Mouse (Mus musculus) MEL (cell line): ENCODE measurements at regions not wholly inside any gene's neighbourhood (a gene's known extent, or its start where the extent isn't known, plus 50 kb on each side); places are given as distances from the start of the nearest gene placed in this dataset.
A peak's percentile ranks its signal among the peaks of the same experiment; 100 is the strongest.
"Not testable (repeated sequence)": the region's sequence is repeated elsewhere in the genome, so short reads cannot be mapped to it uniquely, and the experiment has no call there.

Source experiments
- DNase-seq: peaks from one replicate; pipeline ENCODE4 v3.0.0; 2011; ENCODE audit warnings: low read depth, low spot score
- H3K27ac ChIP-seq: 2 replicates; pipeline ENCODE4 v1.5.1; 2012; ENCODE audit warnings: low read depth, mild to moderate bottlenecking, control low read depth, low read length, moderate library complexity; ENCODE audit not compliant: control insufficient read depth
- H3K27me3 ChIP-seq, 2 experiments: fragments of 150-350 bp in 1 of 2; sonication (generic) in 1 of 2; 2 replicates each; pipeline ENCODE4 v1.6.1; 2012; ENCODE audit warnings: low read length in 2 of 2, mild to moderate bottlenecking in 2 of 2, improper control_type of control experiment in 1 of 2, moderate library complexity in 1 of 2; ENCODE audit not compliant: insufficient read depth in 2 of 2, control insufficient read depth in 1 of 2
- H3K36me3 ChIP-seq, 2 experiments: 2 replicates each; pipeline ENCODE4 v1.6.1; 2012 to 2014; ENCODE audit warnings: low read length in 2 of 2, improper control_type of control experiment in 1 of 2, inconsistent platforms in 1 of 2, mild to moderate bottlenecking in 1 of 2; ENCODE audit not compliant: insufficient read depth in 2 of 2, control insufficient read depth in 1 of 2
- H3K4me1 ChIP-seq, 2 experiments: fragments of 150-350 bp in 1 of 2; sonication (generic) in 1 of 2; 2 replicates each; pipeline ENCODE4 v1.6.1; 2012; ENCODE audit warnings: low read length in 2 of 2, improper control_type of control experiment in 1 of 2, mild to moderate bottlenecking in 1 of 2; ENCODE audit not compliant: insufficient read depth in 2 of 2, control insufficient read depth in 1 of 2
- H3K4me3 ChIP-seq, 2 experiments: fragments of 150-350 bp in 1 of 2; sonication (generic) in 1 of 2; 2 replicates each; pipeline ENCODE4 v1.5.1; 2012; ENCODE audit warnings: low read depth in 2 of 2, low read length in 2 of 2, mild to moderate bottlenecking in 2 of 2, moderate library complexity in 2 of 2, control low read depth in 1 of 2, improper control_type of control experiment in 1 of 2; ENCODE audit not compliant: control insufficient read depth in 1 of 2, insufficient read depth in 1 of 2
- H3K79me2 ChIP-seq: 2 replicates; pipeline ENCODE4 v1.6.1; 2012; ENCODE audit warnings: mild to moderate bottlenecking, low read length, moderate library complexity; ENCODE audit not compliant: control insufficient read depth, poor library complexity, insufficient read depth
- H3K9ac ChIP-seq: 2 replicates; pipeline ENCODE4 v1.6.1; 2012; ENCODE audit warnings: low read depth, mild to moderate bottlenecking, control low read depth, low read length, moderate library complexity; ENCODE audit not compliant: control insufficient read depth, poor library complexity, severe bottlenecking
- H3K9me3 ChIP-seq: fragments of 150-350 bp; sonication (generic); replicated peaks from 2 replicates; pipeline ENCODE4 v1.6.1; 2012; ENCODE audit warnings: mild to moderate bottlenecking, low read length, improper control_type of control experiment, moderate library complexity; ENCODE audit not compliant: insufficient read depth
- CHD1 ChIP-seq: IDR thresholded peaks from 2 replicates; pipeline ENCODE4 v1.6.1; 2012; ENCODE audit warnings: low read depth, mild to moderate bottlenecking, inconsistent platforms, low read length, improper control_type of control experiment
- CHD2 ChIP-seq: IDR thresholded peaks from 2 replicates; pipeline ENCODE4 v1.6.1; 2011; ENCODE audit warnings: low read length, improper control_type of control experiment
- CTCF ChIP-seq, 3 experiments: IDR thresholded peaks in 2 of 3; conservative IDR thresholded peaks in 1 of 3; 2 replicates each; pipeline ENCODE4 v1.5.1; 2011 to 2012; ENCODE audit warnings: low read length in 3 of 3, low read depth in 2 of 3, mild to moderate bottlenecking in 2 of 3, improper control_type of control experiment in 1 of 3, inconsistent platforms in 1 of 3, mixed read lengths in 1 of 3, moderate library complexity in 1 of 3; ENCODE audit not compliant: control insufficient read depth in 1 of 3, insufficient read depth in 1 of 3, poor library complexity in 1 of 3, severe bottlenecking in 1 of 3
- ELF1 ChIP-seq: IDR thresholded peaks from 2 replicates; pipeline ENCODE4 v1.6.1; 2014; ENCODE audit warnings: low read depth, mild to moderate bottlenecking, inconsistent platforms, low read length, improper control_type of control experiment, moderate library complexity
- ETS1 ChIP-seq: IDR thresholded peaks from 2 replicates; pipeline ENCODE4 v1.6.1; 2012; ENCODE audit warnings: low read depth, mild to moderate bottlenecking, inconsistent platforms, low read length, improper control_type of control experiment, moderate library complexity
- GABPA ChIP-seq: IDR thresholded peaks from 2 replicates; pipeline ENCODE4 v1.6.1; 2012; ENCODE audit warnings: low read depth, mild to moderate bottlenecking, inconsistent platforms, low read length, improper control_type of control experiment, moderate library complexity
- GATA1 ChIP-seq: IDR thresholded peaks from 2 replicates; pipeline ENCODE4 v1.6.1; 2011; ENCODE audit warnings: low read depth, low read length, improper control_type of control experiment
- JUND ChIP-seq: IDR thresholded peaks from 2 replicates; pipeline ENCODE4 v1.6.1; 2011; ENCODE audit warnings: low read depth, mild to moderate bottlenecking, improper control_type of control experiment, low read length
- KAT2A ChIP-seq: conservative IDR thresholded peaks from 2 replicates; pipeline ENCODE4 v1.6.1; 2012; ENCODE audit warnings: low read depth, low read length, improper control_type of control experiment, inconsistent platforms
- MYB ChIP-seq: IDR thresholded peaks from 2 replicates; pipeline ENCODE4 v1.6.1; 2011; ENCODE audit warnings: mild to moderate bottlenecking, low read depth, low read length, improper control_type of control experiment
- MYC ChIP-seq: IDR thresholded peaks from 2 replicates; pipeline ENCODE4 v1.6.1; 2011; ENCODE audit warnings: low read depth, mild to moderate bottlenecking, low read length, improper control_type of control experiment, moderate library complexity
- RAD21 ChIP-seq: IDR thresholded peaks from 2 replicates; pipeline ENCODE4 v1.6.1; 2011; ENCODE audit warnings: mild to moderate bottlenecking, low read depth, low read length, improper control_type of control experiment
- RCOR1 ChIP-seq: IDR thresholded peaks from 2 replicates; pipeline ENCODE4 v1.6.1; 2012; ENCODE audit warnings: low read depth, mild to moderate bottlenecking, inconsistent platforms, low read length, improper control_type of control experiment
- SIN3A ChIP-seq: IDR thresholded peaks from 2 replicates; pipeline ENCODE4 v1.6.1; 2012; ENCODE audit warnings: low read length, improper control_type of control experiment, inconsistent platforms
- TBP ChIP-seq: IDR thresholded peaks from 2 replicates; pipeline ENCODE4 v1.8.0; 2011; ENCODE audit warnings: low read depth, low read length, improper control_type of control experiment
- TCF12 ChIP-seq: IDR thresholded peaks from 2 replicates; pipeline ENCODE4 v1.6.1; 2014; ENCODE audit warnings: low read depth, mild to moderate bottlenecking, inconsistent platforms, low read length, improper control_type of control experiment, moderate library complexity
- UBTF ChIP-seq: IDR thresholded peaks from 2 replicates; pipeline ENCODE4 v1.6.1; 2012; ENCODE audit warnings: low read depth, mild to moderate bottlenecking, inconsistent platforms, low read length, improper control_type of control experiment, moderate library complexity, borderline replicate concordance; ENCODE audit not compliant: insufficient read depth
- USF2 ChIP-seq, 2 experiments: IDR thresholded peaks; 2 replicates each; pipeline ENCODE4 v1.6.1; 2011 to 2012; ENCODE audit warnings: improper control_type of control experiment in 2 of 2, low read length in 2 of 2, borderline replicate concordance in 1 of 2, inconsistent platforms in 1 of 2, low read depth in 1 of 2, mild to moderate bottlenecking in 1 of 2; ENCODE audit not compliant: insufficient read depth in 1 of 2
- ZKSCAN1 ChIP-seq: IDR thresholded peaks from 2 replicates; pipeline ENCODE4 v1.6.1; 2012; ENCODE audit warnings: low read depth, mild to moderate bottlenecking, inconsistent platforms, low read length, improper control_type of control experiment, moderate library complexity
- ZMIZ1 ChIP-seq: IDR thresholded peaks from 2 replicates; pipeline ENCODE4 v1.6.1; 2012; ENCODE audit warnings: low read depth, mild to moderate bottlenecking, inconsistent platforms, low read length, improper control_type of control experiment, moderate library complexity
- ZNF384 ChIP-seq: IDR thresholded peaks from 2 replicates; pipeline ENCODE4 v1.6.1; 2012; ENCODE audit warnings: low read depth, mild to moderate bottlenecking, inconsistent platforms, low read length, improper control_type of control experiment

- H3K9me3 ChIP-seq, H3K27ac ChIP-seq, H3K9ac ChIP-seq, H3K36me3 ChIP-seq, H3K4me1 ChIP-seq, H3K27me3 ChIP-seq, H3K4me3 ChIP-seq, H3K79me2 ChIP-seq: not testable (repeated sequence)
- peak; percentile 38 for DNase-seq
- peak; percentile 46 for TF ChIP-seq RAD21
- peak in 2 of 3 experiments; percentile 21 to 45; a peak in 3 of 6 replicates for TF ChIP-seq CTCF (IDR thresholded peaks at IDR 0.05 in 2 of 3, conservative IDR thresholded peaks at IDR 0.05 in 1 of 3; ENCODE audit: control insufficient read depth in 1 of 3, insufficient read depth in 1 of 3, low read depth in 2 of 3, low read length in 3 of 3, poor library complexity in 1 of 3, severe bottlenecking in 1 of 3)
Measured at GRCm38 (mm10) chr3:128349123-128349522, 453.0 kb upstream of the Fam241a start.

GRCm38 (mm10) chr3:128347782-128348574, 451.9 kb upstream of the Fam241a start:
- Histone ChIP-seq H3K27ac (no peak overlapping the region), H3K4me3 (no peak overlapping the region)
- no peak for DNase-seq

GRCm38 (mm10) chr3:128337508-128337907, 441.4 kb upstream of the Fam241a start:
- no peaks in the 10 kb centered on the region for H3K79me2 ChIP-seq
- DNase-seq = no peak
- no peak overlapping the region for H3K27ac ChIP-seq
- H3K9me3 ChIP-seq = no peaks in the 10 kb centered on the region
- H3K36me3 ChIP-seq = no peaks in the 10 kb centered on the region
- TF ChIP-seq CHD1 (no peak), SIN3A (no peak), TCF12 (no peak), TBP (no peak), RCOR1 (no peak), USF2 (IDR thresholded peaks at IDR 0.05; ENCODE audit: borderline replicate concordance in 1 of 2, insufficient read depth in 1 of 2, low read depth in 1 of 2, low read length in 2 of 2) (no peak), GATA1 (no peak), CHD2 (no peak), ZKSCAN1 (no peak), ZMIZ1 (no peak), MYB (no peak), ELF1 (no peak), JUND (no peak)
- H3K4me3 ChIP-seq = no peak overlapping the region
- H3K27me3 ChIP-seq = no peaks in the 10 kb centered on the region
- no peaks in the 10 kb centered on the region for H3K4me1 ChIP-seq
- H3K9ac ChIP-seq = no peak overlapping the region

More at GRCm38 (mm10) chr3:128347782-128348574, 451.9 kb upstream of the Fam241a start:
- Histone ChIP-seq H3K9me3 (no peaks in the 10 kb centered on the region), H3K79me2 (no peaks in the 10 kb centered on the region), H3K9ac (no peak overlapping the region), H3K4me1 (no peaks in the 10 kb centered on the region), H3K36me3 (no peaks in the 10 kb centered on the region), H3K27me3 (no peaks in the 10 kb centered on the region; a peak in 1 of 4 replicates)
- TF ChIP-seq KAT2A (no peak), ELF1 (no peak), UBTF (no peak), ETS1 (no peak), GATA1 (no peak), MYC (no peak), TBP (no peak), MYB (no peak), TCF12 (no peak), GABPA (no peak), RAD21 (no peak), ZNF384 (no peak)
